Mouse (Mus musculus) bone marrow, adult 2 months (tissue): ENCODE measurements around the gene C87436.

Experiments used
- CTCF ChIP-seq: fragments of 200-500 bp; IDR thresholded peaks from 2 replicates; pipeline ENCODE4 v1.5.1; 2011; ENCODE audit warnings: low read length, control low read depth; ENCODE audit not compliant: control insufficient read depth, insufficient read depth
- POLR2A ChIP-seq: fragments of 200-500 bp; IDR thresholded peaks from 2 replicates; pipeline ENCODE4 v1.6.1; 2011; ENCODE audit warnings: low read depth, mild to moderate bottlenecking, control low read depth, low read length, borderline replicate concordance; ENCODE audit not compliant: control insufficient read depth

- TF ChIP-seq CTCF (no peak), POLR2A (no peak)
Observed at GRCm38 (mm10) chr6:86446927-86447568, 8.9 kb downstream of the C87436 start.
